Mouse (Mus musculus): ENCODE data around the gene Ctdnep1. TPM values are rescaled to one million over a fixed set of nuclear protein-coding genes. Genes with fewer than 3 reads are reported as not detected.

Ctdnep1 gene
- total RNA-seq, 2 experiments from 2014 or later = 101 to 105 TPM

GRCm38 (mm10) chr11:70028401-70029129, 47.6 kb downstream of the Ctdnep1 start:
- DNase-seq (ENCODE audit: low spot score in 2 of 2) = no peak

DNA sequence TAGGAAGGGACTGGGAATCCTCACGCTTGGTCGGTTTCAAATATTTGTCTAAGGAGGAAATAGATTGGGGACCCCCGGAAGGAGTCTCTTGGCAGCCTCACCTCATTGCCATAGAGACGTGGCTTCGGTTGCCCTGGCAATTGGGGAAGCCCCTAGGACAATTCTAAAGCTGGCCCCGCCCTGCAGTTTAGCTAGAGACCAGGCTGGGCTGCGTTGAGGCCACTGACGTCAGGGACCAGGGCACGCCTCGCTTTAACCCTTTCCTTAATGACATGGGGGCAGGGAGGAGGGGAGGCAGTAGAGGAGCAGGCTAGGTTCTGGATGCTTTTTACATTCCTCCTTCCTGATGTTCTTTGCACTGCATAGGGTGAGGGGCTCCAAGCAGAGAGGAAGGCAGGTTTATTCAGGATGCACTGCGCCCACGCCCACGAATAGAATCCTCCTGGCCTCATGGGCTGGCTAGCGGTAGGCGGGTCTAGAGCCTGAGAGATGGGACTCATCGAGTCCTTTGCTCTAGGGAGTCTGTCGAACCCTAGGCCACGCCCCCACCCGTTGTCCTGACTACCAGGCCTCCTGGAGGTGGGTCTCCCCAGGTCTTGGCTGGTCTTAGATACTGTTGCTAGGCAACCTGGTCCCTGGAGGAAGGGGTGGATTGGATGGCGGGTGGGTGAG, 48.3 kb downstream of the Ctdnep1 start:
- peak; percentile 82 to 86 for DNase-seq (ENCODE audit: low spot score in 2 of 2)

GRCm38 (mm10) chr11:70029829-70030550, 49.0 kb downstream of the Ctdnep1 start:
- no peak for DNase-seq (ENCODE audit: low spot score in 2 of 2)

- DNase-seq (ENCODE audit: low spot score in 2 of 2) = no peak
These were observed 49.8 kb downstream of the Ctdnep1 start for GRCm38 (mm10) chr11:70030651-70031320.

- no peak for DNase-seq (ENCODE audit: low spot score in 2 of 2)
These were observed 50.3 kb downstream of the Ctdnep1 start for GRCm38 (mm10) chr11:70031321-70031670.

DNA sequence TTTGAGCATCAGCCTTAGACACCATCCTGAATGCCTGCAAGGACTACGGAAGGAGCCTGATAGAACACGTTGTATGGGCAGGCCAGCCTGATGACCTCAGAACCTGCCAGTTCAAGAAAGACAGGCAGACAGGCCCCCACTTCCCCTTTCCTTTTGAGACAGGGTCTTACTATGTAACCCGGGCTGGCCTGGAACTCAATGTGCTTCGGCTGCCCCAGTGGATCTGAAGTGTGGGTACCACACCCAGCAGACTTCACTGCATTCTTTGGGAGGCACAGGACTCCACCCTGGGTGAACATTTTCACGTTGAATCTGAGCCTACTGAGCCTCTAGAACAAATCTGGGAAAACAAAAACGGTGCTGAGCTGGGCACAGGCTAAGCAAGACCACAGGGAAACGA, 57.2 kb downstream of the Ctdnep1 start:
- DNase-seq (ENCODE audit: low spot score in 2 of 2) = no peak

DNA sequence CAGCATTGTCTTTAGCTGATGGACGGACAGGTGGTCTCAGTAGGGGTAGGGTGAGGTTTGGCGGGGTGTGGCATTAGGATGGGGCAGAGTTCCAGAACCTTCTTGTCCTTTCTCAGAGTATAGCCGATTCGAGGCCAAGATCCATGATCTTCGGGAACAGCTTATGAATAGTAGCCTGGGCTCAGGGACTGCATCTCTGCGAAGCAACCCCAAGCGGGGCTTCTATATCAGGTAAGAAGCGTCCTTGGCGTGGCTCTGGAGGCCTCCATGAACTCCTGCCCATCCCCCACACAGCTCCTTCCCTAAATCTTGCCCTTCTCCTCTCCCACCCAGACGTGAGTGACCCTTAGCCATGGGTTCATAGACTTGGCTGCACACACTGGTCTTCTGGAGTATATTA, 58.7 kb downstream of the Ctdnep1 start:
- DNase-seq (ENCODE audit: low spot score in 2 of 2) = no peak

DNA sequence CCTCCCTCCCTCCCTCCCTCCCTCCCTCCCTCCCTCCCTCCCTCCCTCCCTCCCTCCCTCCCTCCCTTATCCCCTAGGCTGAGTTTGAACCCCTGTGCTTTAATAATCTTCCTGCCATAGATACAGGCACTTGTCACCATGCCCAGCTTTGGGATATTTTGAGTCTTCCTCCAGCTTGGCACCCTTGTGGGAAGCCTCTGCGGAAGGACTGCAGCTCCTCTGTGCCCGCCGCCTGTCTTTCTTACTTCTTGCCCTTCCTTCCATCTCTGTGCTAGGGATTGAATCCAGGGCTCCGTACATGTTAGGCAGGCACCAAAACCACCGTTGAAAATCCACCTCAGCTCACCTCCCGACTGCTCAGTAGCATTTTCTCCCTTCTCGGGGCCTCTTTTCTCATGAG, 59.2 kb downstream of the Ctdnep1 start:
- no peak for DNase-seq (ENCODE audit: low spot score in 2 of 2)

Small RNA genes lying within 50 kb of the gene (microRNA-seq; reads per million reads assigned to microRNA genes)
- gene Gm44349 (0.22 to 0.39 reads per million in 2 experiments), gene Mir324 (7,935 to 11,302 reads per million in 2 experiments)

Other genes with a start within 250 kb of the Ctdnep1 start
- gene Polr2a, start 222.5 kb upstream of the Ctdnep1 start, total RNA-seq (2021) = 10 to 100 TPM; 55.6 to 59.4 TPM
- under 1 TPM in 1 of 2 experiments, not detected in 1; 0.22 TPM for gene Slc35g3, start 219.2 kb upstream of the Ctdnep1 start, total RNA-seq (2021)
- 10 to 100 TPM; 69.7 to 72.8 TPM for gene Zbtb4, start 215.2 kb upstream of the Ctdnep1 start, total RNA-seq (2021)
- 1 to 10 TPM; 1.1 to 1.6 TPM for gene Chrnb1, start 185.2 kb upstream of the Ctdnep1 start, total RNA-seq (2021)
- 10 to 100 TPM; 26.8 to 26.9 TPM for gene Fgf11, start 179.3 kb upstream of the Ctdnep1 start, total RNA-seq (2021)
- not detected for gene Tmem102, start 175.5 kb upstream of the Ctdnep1 start, total RNA-seq (2021)
- gene Gm39566, start 165.9 kb upstream of the Ctdnep1 start, total RNA-seq (2021) = not detected
- gene Spem2, start 162.7 kb upstream of the Ctdnep1 start, total RNA-seq (2021) = not detected
- gene Spem1, start 159.0 kb upstream of the Ctdnep1 start, total RNA-seq (2021) = under 1 TPM; 0.34 to 0.54 TPM
- 100 to 1,000 TPM; 227 to 245 TPM for gene Nlgn2, start 143.4 kb upstream of the Ctdnep1 start, total RNA-seq (2021)
- gene Tmem256, start 142.6 kb upstream of the Ctdnep1 start, total RNA-seq (2021) = 100 to 1,000 TPM; 148 to 153 TPM
- gene Plscr3, start 134.8 kb upstream of the Ctdnep1 start, total RNA-seq (2021) = 10 to 100 TPM; 31.2 to 37.7 TPM
- gene Tnk1, start 122.4 kb upstream of the Ctdnep1 start, total RNA-seq (2021) = under 1 TPM in 1 of 2 experiments, not detected in 1; 0.25 TPM
- not detected for gene Tmem95, start 103.1 kb upstream of the Ctdnep1 start, total RNA-seq (2021)
- under 1 TPM; 0.85 TPM for gene Kctd11, start 99.8 kb upstream of the Ctdnep1 start, total RNA-seq (2021)
- under 1 TPM; 0.16 to 0.21 TPM for gene Acap1, start 85.6 kb upstream of the Ctdnep1 start, total RNA-seq (2021)
- 1 to 10 TPM; 2.4 to 2.5 TPM for gene 2810408A11Rik, start 80.2 kb upstream of the Ctdnep1 start, total RNA-seq (2021)
- 100 to 1,000 TPM; 127 to 146 TPM for gene Neurl4, start 80.1 kb upstream of the Ctdnep1 start, total RNA-seq (2021)
- gene Gps2, start 67.3 kb upstream of the Ctdnep1 start, total RNA-seq (2021) = 10 to 100 TPM; 27.8 to 30.2 TPM
- gene Eif5a, start 59.2 kb upstream of the Ctdnep1 start, total RNA-seq (2021) = 100 to 1,000 TPM; 479 to 501 TPM
- 1 to 10 TPM; 9.2 to 9.5 TPM for gene Ybx2, start 45.4 kb upstream of the Ctdnep1 start, total RNA-seq (2021)
- gene Slc2a4, start 33.0 kb upstream of the Ctdnep1 start, total RNA-seq (2021) = 1 to 10 TPM; 1.7 to 2.0 TPM
- gene Cldn7, start 16.4 kb upstream of the Ctdnep1 start, total RNA-seq (2021) = not detected
- gene Elp5, start 1.4 kb downstream of the Ctdnep1 start, total RNA-seq (2021) = 10 to 100 TPM; 98.0 to 99.5 TPM
- gene Gabarap, start 10.0 kb downstream of the Ctdnep1 start, total RNA-seq (2021) = 100 to 1,000 TPM; 256 to 267 TPM
- 10 to 100 TPM; 40.1 to 43.7 TPM for gene Phf23, start 14.6 kb downstream of the Ctdnep1 start, total RNA-seq (2021)
- 10 to 100 TPM; 26.1 to 38.9 TPM for gene Dvl2, start 19.4 kb downstream of the Ctdnep1 start, total RNA-seq (2021)
- gene Acadvl, start 34.3 kb downstream of the Ctdnep1 start, total RNA-seq (2021) = 10 to 100 TPM; 55.7 to 57.6 TPM
- gene Dlg4, start 35.8 kb downstream of the Ctdnep1 start, total RNA-seq (2021) = 100 to 1,000 TPM; 705 to 717 TPM
- 1 to 10 TPM; 1.2 to 1.3 TPM for gene Asgr1, start 72.9 kb downstream of the Ctdnep1 start, total RNA-seq (2021)
- gene Asgr2, start 111.5 kb downstream of the Ctdnep1 start, total RNA-seq (2021) = not detected
- gene Mgl2, start 149.2 kb downstream of the Ctdnep1 start, total RNA-seq (2021) = under 1 TPM; 0.67 to 0.69 TPM
- 1 to 10 TPM; 1.2 to 1.4 TPM for gene Clec10a, start 175.0 kb downstream of the Ctdnep1 start, total RNA-seq (2021)
- 10 to 100 TPM; 32.8 to 39.6 TPM for gene Slc16a11, start 231.6 kb downstream of the Ctdnep1 start, total RNA-seq (2021)
- 10 to 100 TPM in 1 of 2 experiments, 1 to 10 TPM in 1; 9.2 to 12.1 TPM for gene Slc16a13, start 239.9 kb downstream of the Ctdnep1 start, total RNA-seq (2021)
- gene Bcl6b, start 248.6 kb downstream of the Ctdnep1 start, total RNA-seq (2021) = 1 to 10 TPM; 4.3 to 7.4 TPM